Mouse (Mus musculus) lung, embryonic 15.5 days (tissue): Measurements from ENCODE around the gene Grik3. TPM values are rescaled to one million over a fixed set of nuclear protein-coding genes. Genes with fewer than 3 reads are reported as not detected.

Experiments used
- ATAC-seq: fragments of 200-750 bp; cut with Nextera tagmentation; 2 replicates; pipeline ENCODE4 v1.8.0; 2017; ENCODE audit warnings: moderate number of reproducible peaks, borderline replicate concordance; ENCODE audit not compliant: low FRiP score, low TSS enrichment; ENCODE audit errors: extremely low read depth
- H3K27ac ChIP-seq: fragments of 300-500 bp; sonication (generic); 2 replicates; pipeline ENCODE4 v1.5.1; 2015; ENCODE audit warnings: moderate library complexity, mild to moderate bottlenecking, inconsistent platforms
- H3K27me3 ChIP-seq: fragments of 300-500 bp; sonication (generic); 2 replicates; pipeline ENCODE4 v1.6.1; 2015; ENCODE audit warnings: inconsistent platforms
- H3K36me3 ChIP-seq: fragments of 300-500 bp; sonication (generic); 2 replicates; pipeline ENCODE4 v1.6.1; 2015; ENCODE audit warnings: inconsistent platforms
- H3K4me1 ChIP-seq: fragments of 300-500 bp; sonication (generic); 2 replicates; pipeline ENCODE4 v1.6.1; 2015; ENCODE audit warnings: inconsistent platforms
- H3K4me2 ChIP-seq: fragments of 300-500 bp; sonication (generic); 2 replicates; pipeline ENCODE4 v1.6.1; 2015; ENCODE audit warnings: inconsistent platforms, mild to moderate bottlenecking, moderate library complexity
- H3K4me3 ChIP-seq: fragments of 300-500 bp; sonication (generic); 2 replicates; pipeline ENCODE4 v1.5.1; 2015; ENCODE audit warnings: mild to moderate bottlenecking, inconsistent platforms
- H3K9ac ChIP-seq: fragments of 300-500 bp; sonication (generic); 2 replicates; pipeline ENCODE4 v1.6.1; 2015; ENCODE audit warnings: inconsistent platforms
- H3K9me3 ChIP-seq: fragments of 300-500 bp; sonication (generic); 2 replicates; pipeline ENCODE4 v1.6.1; 2016; ENCODE audit warnings: inconsistent platforms
- WGBS: fragments of 180-500 bp; shearing (Covaris S2); methylation state at CpG from one replicate; pipeline ENCODE4 v1.1.7; 2015; 5-methylcytosine and 5-hydroxymethylcytosine counted together
- polyA plus RNA-seq: library from polyadenylated mRNA; unstranded; fragments of >200 nt; fragmentation: Nextera tagmentation; extraction: Ambion mirVana; gene quantifications from 2 replicates; pipeline ENCODE4 v1.2.1, GENCODE M21; 2015

Grik3 gene
- polyA plus RNA-seq, 1 experiment from 2014 or later = not detected

- no peaks in the 10 kb centered on the region for H3K36me3 ChIP-seq
- H3K27ac ChIP-seq = no peak overlapping the region
- ATAC-seq = no peak
- no peak overlapping the region for H3K4me2 ChIP-seq
- no peak overlapping the region for H3K9ac ChIP-seq
- H3K27me3 ChIP-seq = no peaks in the 10 kb centered on the region
- no peaks in the 10 kb centered on the region for H3K9me3 ChIP-seq
- WGBS = 50% methylated on average over 9 of the region's 9 CpGs
- no peaks in the 10 kb centered on the region for H3K4me1 ChIP-seq
- no peak overlapping the region for H3K4me3 ChIP-seq
Observed at GRCm38 (mm10) chr4:125640520-125640919, 150.0 kb downstream of the Grik3 start.

GRCm38 (mm10) chr4:125640921-125641663, 150.6 kb downstream of the Grik3 start:
- no peak overlapping the region for H3K27ac ChIP-seq
- WGBS = 66% methylated on average over 15 of the region's 15 CpGs
- no peaks in the 10 kb centered on the region for H3K27me3 ChIP-seq
- H3K9me3 ChIP-seq = no peaks in the 10 kb centered on the region
- H3K4me2 ChIP-seq = no peak overlapping the region
- no peaks in the 10 kb centered on the region for H3K4me1 ChIP-seq
- H3K36me3 ChIP-seq = no peaks in the 10 kb centered on the region
- no peak overlapping the region for H3K4me3 ChIP-seq
- no peak overlapping the region for H3K9ac ChIP-seq
- no peak; the same call in 1 of the 2 replicates for ATAC-seq

GRCm38 (mm10) chr4:125644581-125645568, 154.4 kb downstream of the Grik3 start:
- H3K36me3 ChIP-seq = no peaks in the 10 kb centered on the region
- ATAC-seq = no peak
- 68% methylated on average over 23 of the region's 23 CpGs for WGBS
- H3K27ac ChIP-seq = no peak overlapping the region
- H3K4me2 ChIP-seq = no peak overlapping the region
- no peaks in the 10 kb centered on the region for H3K9me3 ChIP-seq
- no peak overlapping the region for H3K4me3 ChIP-seq
- H3K4me1 ChIP-seq = no peaks in the 10 kb centered on the region
- H3K9ac ChIP-seq = no peak overlapping the region
- no peaks in the 10 kb centered on the region for H3K27me3 ChIP-seq

- H3K27ac ChIP-seq = no peak overlapping the region
- 47% methylated on average over 24 of the region's 24 CpGs for WGBS
- no peaks in the 10 kb centered on the region for H3K4me1 ChIP-seq
- no peaks in the 10 kb centered on the region for H3K36me3 ChIP-seq
- no peaks in the 10 kb centered on the region for H3K9me3 ChIP-seq
- no peak overlapping the region for H3K4me3 ChIP-seq
- ATAC-seq = 0 out of 2 replicates have a peak, but pooled peaks have one; percentile 27
- H3K4me2 ChIP-seq = no peak overlapping the region
- no peak overlapping the region for H3K9ac ChIP-seq
- no peaks in the 10 kb centered on the region for H3K27me3 ChIP-seq
Observed at GRCm38 (mm10) chr4:125651676-125652246, 161.3 kb downstream of the Grik3 start.

DNA sequence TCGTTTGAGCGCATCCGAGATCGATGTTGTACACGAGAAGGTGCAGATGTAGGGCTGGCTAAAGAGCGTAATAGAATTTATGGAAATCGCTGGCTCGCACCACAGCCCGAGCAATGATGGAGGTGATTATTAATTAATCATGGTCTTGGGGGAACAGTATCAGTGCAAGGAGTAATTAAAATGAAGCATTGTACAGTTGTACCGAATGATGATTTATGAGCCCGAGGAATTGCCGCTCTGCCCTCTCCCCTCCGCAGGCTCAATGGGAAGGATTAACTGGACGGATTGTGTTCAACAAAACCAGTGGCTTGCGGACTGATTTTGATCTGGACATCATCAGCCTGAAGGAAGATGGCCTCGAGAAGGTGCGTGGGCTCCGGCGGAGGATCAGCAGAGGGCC, 165.5 kb downstream of the Grik3 start:
- no peak overlapping the region for H3K27ac ChIP-seq
- H3K9me3 ChIP-seq = no peaks in the 10 kb centered on the region
- 82% methylated on average over 19 of the region's 19 CpGs for WGBS

DNA sequence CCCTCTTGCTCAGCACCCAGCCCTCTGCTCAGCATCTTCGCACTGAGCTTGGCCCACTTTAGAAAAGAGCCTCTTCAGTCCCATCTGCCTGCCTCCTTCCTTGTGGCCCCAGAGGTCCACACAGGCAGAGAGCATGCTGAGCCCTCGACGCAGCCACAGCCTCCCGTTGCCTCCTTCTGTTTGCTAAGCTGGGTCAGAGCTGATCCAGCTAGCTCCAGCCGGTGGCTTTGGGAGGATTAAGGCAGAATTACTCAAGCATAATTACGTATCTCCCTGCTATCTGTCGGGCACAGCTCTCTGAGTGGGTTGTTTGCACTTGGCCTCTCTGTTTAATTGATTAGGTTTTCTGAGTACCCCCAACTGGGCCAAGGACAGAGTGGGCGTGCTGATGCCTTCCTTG, 167.9 kb downstream of the Grik3 start:
- Histone ChIP-seq H3K4me2 (no peak overlapping the region), H3K9ac (no peak overlapping the region), H3K4me1 (no peaks in the 10 kb centered on the region), H3K27ac (no peak overlapping the region), H3K4me3 (no peak overlapping the region), H3K9me3 (no peaks in the 10 kb centered on the region), H3K27me3 (no peaks in the 10 kb centered on the region), H3K36me3 (no peaks in the 10 kb centered on the region)
- 40% methylated on average over 8 of the region's 8 CpGs for WGBS
- ATAC-seq = no peak

More for the DNA sequence above, 165.5 kb downstream of the Grik3 start:
- Histone ChIP-seq H3K4me3 (no peak overlapping the region), H3K27me3 (no peaks in the 10 kb centered on the region), H3K4me2 (no peak overlapping the region), H3K36me3 (no peaks in the 10 kb centered on the region), H3K9ac (no peak overlapping the region), H3K4me1 (no peaks in the 10 kb centered on the region)
- no peak for ATAC-seq

DNA sequence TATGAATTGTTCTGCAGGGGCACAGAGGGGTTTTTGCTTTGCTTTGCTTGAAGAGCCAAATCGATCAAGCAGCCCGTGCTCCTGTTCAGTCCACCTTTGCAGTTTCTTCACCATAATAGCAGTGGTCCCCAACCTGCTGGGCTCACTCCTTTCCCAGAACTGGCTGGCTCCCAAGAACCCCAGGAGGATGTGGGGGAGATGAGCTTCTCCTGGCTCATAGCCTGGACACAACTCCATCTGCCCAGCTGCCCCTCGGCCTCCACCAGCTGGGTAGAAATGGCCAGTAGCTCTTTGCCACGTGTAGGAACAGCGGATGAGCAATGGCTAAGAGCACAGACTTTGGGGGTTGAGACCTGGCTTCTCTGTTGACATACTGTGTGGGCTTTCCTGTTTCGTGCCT, 171.5 kb downstream of the Grik3 start:
- Histone ChIP-seq H3K9ac (no peak overlapping the region), H3K4me1 (no peaks in the 10 kb centered on the region), H3K27me3 (no peaks in the 10 kb centered on the region), H3K27ac (no peak overlapping the region), H3K4me3 (no peak overlapping the region), H3K4me2 (no peak overlapping the region), H3K36me3 (no peaks in the 10 kb centered on the region), H3K9me3 (no peaks in the 10 kb centered on the region)
- no peak for ATAC-seq
- 75% methylated on average over 6 of the region's 6 CpGs for WGBS

DNA sequence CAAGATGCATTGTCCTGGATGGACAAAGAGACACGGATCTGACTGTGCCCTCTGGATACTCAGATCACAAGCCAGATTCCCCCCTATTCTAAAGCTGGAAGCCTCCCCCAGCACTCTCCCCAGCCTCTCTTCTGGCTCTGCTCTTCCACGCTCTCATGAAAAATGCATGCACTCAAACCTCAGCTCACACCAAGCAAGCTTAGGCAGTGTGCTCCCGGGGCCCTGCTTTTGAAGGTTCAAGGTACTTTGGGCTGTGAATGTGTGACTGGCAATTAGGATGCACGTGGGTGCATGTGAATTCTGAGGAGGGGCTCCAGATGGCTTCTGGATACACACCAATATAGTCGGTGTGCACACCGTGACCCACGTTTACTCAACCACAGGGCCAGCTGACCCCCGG, 172.8 kb downstream of the Grik3 start:
- H3K27me3 ChIP-seq = no peaks in the 10 kb centered on the region
- no peak overlapping the region for H3K4me2 ChIP-seq
- H3K4me3 ChIP-seq = no peak overlapping the region
- H3K9me3 ChIP-seq = no peaks in the 10 kb centered on the region
- ATAC-seq = no peak
- 66% methylated on average over 8 of the region's 8 CpGs for WGBS
- no peaks in the 10 kb centered on the region for H3K36me3 ChIP-seq
- H3K4me1 ChIP-seq = no peaks in the 10 kb centered on the region
- no peak overlapping the region for H3K9ac ChIP-seq
- H3K27ac ChIP-seq = no peak overlapping the region

- no peaks in the 10 kb centered on the region for H3K36me3 ChIP-seq
- H3K4me1 ChIP-seq = no peaks in the 10 kb centered on the region
- no peak overlapping the region for H3K4me2 ChIP-seq
- H3K4me3 ChIP-seq = no peak overlapping the region
- WGBS = 64% methylated on average over 5 of the region's 5 CpGs
- no peak overlapping the region for H3K27ac ChIP-seq
- ATAC-seq = no peak
- no peaks in the 10 kb centered on the region for H3K27me3 ChIP-seq
- no peaks in the 10 kb centered on the region for H3K9me3 ChIP-seq
- H3K9ac ChIP-seq = no peak overlapping the region
Observed at GRCm38 (mm10) chr4:125665955-125666354, 175.5 kb downstream of the Grik3 start.

GRCm38 (mm10) chr4:125682007-125682406, 191.5 kb downstream of the Grik3 start:
- WGBS = 81% methylated on average over 13 of the region's 13 CpGs
- Histone ChIP-seq H3K4me3 (no peak overlapping the region), H3K9ac (no peak overlapping the region), H3K27me3 (no peaks in the 10 kb centered on the region), H3K27ac (no peak overlapping the region), H3K4me2 (no peak overlapping the region), H3K36me3 (no peaks in the 10 kb centered on the region), H3K4me1 (no peaks in the 10 kb centered on the region), H3K9me3 (no peaks in the 10 kb centered on the region)
- ATAC-seq = no peak

GRCm38 (mm10) chr4:125687078-125687477, 196.6 kb downstream of the Grik3 start:
- Histone ChIP-seq H3K27ac (no peak overlapping the region), H3K9ac (no peak overlapping the region), H3K4me3 (no peak overlapping the region), H3K4me2 (no peak overlapping the region), H3K9me3 (no peaks in the 10 kb centered on the region), H3K36me3 (no peaks in the 10 kb centered on the region), H3K4me1 (no peaks in the 10 kb centered on the region), H3K27me3 (no peaks in the 10 kb centered on the region)
- WGBS = 27% methylated on average over 8 of the region's 8 CpGs
- no peak for ATAC-seq

GRCm38 (mm10) chr4:125695431-125695830, 204.9 kb downstream of the Grik3 start:
- 68% methylated on average over 6 of the region's 6 CpGs for WGBS
- Histone ChIP-seq H3K4me3 (no peak overlapping the region), H3K27me3 (peaks cover 27% of the 10 kb centered on the region)

More at GRCm38 (mm10) chr4:125695431-125695830, 204.9 kb downstream of the Grik3 start:
- Histone ChIP-seq H3K9me3 (no peaks in the 10 kb centered on the region), H3K27ac (no peak overlapping the region), H3K4me2 (no peak overlapping the region), H3K36me3 (no peaks in the 10 kb centered on the region), H3K4me1 (no peaks in the 10 kb centered on the region), H3K9ac (no peak overlapping the region)
- ATAC-seq = no peak
